Mouse (Mus musculus): ENCODE measurements around the gene Mettl6.

Gene Mettl6

DNA sequence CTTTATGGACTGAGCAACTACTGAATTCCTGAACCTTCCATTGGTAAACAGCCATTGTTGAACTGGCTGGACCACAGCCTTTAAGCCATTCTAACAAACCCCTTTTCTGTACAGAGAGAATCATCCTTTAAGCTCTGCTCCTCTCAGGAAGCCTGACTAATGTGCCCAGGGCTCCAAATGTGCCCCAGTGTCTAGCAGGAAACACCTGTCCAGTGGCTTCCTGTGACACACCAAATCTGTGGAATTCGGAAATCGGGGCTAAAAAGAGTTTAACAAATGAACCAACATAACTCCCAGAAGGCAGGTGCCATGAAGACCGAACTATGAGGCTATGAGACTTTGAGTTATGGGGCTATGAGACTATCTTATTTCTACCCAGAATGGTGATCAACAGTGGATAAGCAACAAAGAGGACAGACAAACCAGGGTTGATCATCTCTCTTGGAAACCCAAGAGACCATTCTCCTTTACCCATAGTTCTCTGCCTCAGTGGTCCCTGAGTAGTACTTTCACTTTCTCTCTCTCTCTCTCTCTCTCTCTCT is 63.0 kb downstream of the Mettl6 start:
- peak; percentile 71 for DNase-seq

GRCm38 (mm10) chr14:31429004-31429395 is 65.8 kb downstream of the Mettl6 start:
- DNase-seq, result no peak

GRCm38 (mm10) chr14:31428211-31429003 is 66.4 kb downstream of the Mettl6 start:
- peak; percentile 89 for DNase-seq
